Mouse (Mus musculus) cerebellum, adult 2 months (tissue): ENCODE results near the gene Psma2.

Source experiments
- CTCF ChIP-seq: fragments of 200-500 bp; IDR thresholded peaks from 2 replicates; pipeline ENCODE4 v1.5.1; 2011; ENCODE audit warnings: low read depth, mild to moderate bottlenecking, control low read depth, low read length, moderate library complexity, borderline replicate concordance; ENCODE audit not compliant: insufficient read depth
- POLR2A ChIP-seq: fragments of 200-500 bp; IDR thresholded peaks from 2 replicates; pipeline ENCODE4 v1.6.1; 2011; ENCODE audit warnings: low read length, control low read depth, borderline replicate concordance; ENCODE audit not compliant: insufficient read depth

GRCm38 (mm10) chr13:14667107-14667506 lies 54.1 kb downstream of the Psma2 start:
- TF ChIP-seq POLR2A = no peak
- TF ChIP-seq CTCF = no peak
